Mouse (Mus musculus): ENCODE data around the gene Plekhf1.

Plekhf1 gene

DNA sequence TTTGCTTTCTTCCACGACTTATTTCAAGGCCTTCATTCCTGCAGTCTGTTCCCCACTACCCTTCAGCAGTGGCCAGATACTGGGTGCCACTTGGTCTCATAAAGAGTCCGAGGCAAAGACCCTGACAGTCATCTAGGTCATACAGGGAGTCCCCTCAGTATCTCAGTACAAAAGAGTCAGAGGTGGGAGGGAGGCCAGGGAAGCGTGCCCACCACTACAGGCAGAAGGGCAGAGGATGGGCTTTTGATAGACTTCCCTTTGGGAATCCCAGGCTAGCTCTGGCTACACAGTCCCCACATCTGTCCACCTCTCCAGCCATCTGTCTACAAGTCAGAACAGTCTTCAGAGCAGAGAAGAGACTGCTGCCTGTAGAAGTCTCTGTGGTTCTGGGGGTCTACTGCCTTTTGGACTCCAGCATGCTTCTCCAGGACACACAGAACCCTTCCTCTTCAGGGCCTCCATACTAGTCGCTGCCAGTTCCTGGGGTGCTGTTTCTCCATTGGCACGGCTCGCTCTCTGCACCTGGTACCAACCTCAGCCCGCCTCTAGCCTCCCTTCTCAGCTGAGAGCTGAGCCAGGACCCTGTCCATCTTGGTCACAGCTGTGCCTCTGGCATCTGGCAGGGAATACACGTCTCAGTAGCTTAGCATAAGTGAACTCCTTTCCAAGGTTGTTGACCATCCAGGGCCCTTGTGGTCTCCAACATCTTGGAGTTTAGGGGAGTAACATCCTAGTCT lies 9.0 kb downstream of the Plekhf1 start:
- DNase-seq (ENCODE audit: low read depth) = no peak

DNA sequence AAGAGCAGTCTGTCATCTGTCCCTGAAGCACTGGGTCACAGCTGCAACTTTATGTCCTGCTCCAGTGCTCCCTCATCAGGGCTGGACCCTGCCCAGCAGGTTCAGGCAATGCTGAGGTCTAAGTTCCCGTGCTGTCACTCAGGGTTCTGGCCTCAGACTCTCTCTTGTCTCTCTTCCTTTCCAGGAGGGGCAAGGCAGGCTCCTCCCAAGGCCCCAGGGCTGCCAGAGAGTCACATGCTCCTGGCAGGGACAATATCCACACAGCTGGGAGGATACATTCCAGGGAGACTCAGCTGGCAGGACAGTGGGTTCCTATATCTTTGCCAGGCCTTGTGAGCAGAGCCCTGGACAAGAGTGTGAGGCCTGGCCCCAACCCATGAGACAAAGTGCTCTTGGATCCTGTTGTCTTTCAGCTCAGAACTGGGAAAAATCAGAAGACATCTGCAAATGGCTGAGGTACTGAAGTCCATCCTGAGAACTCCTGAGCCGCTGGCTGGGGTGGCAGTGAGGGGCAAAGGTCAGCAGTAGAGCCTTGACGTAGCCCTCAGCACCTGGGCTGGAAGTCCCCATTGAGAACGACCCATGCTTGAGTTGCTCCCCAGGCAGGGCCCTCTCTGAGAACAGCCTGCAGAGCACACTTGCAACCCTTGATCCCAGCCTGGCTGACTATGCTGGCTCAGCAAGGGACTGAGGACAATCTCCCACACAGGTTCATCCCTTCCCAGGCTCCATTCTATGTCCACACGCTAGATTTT lies 10.2 kb downstream of the Plekhf1 start:
- DNase-seq (ENCODE audit: low read depth) = no peak

DNA sequence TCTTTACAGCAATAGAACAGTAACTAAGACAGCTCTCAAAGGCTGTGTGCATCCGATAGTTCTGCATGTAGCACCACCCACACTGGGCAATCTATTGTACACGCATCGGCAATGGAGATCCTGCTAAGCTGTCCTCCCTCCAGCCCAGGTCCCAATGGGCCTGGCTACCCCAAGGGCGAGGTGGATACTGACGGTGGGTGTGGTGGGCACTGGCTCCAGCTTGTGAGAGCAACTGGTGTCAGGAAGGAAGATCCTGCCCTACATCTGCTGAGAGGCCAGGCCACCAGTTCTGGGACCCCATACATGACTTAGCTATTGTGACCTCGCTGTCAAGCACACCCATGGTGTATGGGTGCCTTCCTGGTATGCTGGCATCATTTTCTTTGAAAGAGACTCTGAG lies 12.1 kb downstream of the Plekhf1 start:
- no peak for DNase-seq (ENCODE audit: low read depth)

DNA sequence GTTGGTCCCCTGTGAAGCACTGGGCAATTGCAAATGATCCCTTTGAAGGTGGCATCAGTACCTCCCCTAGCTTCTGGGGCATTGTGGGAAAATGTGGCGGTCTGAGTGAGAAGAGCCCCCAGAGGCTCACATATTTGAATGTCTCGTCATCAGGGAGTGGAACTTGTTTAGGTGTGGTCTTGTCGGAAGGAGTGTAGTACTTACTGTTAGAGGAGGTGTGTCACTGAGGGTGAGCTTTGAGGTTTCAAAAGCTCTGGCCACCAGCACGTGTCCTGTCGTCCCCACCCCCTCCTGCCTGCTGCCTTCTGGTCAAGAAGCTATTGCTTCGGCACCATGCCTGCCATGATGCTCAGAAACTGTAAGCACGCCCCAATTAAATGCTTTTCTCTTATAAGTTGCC lies 12.5 kb downstream of the Plekhf1 start:
- DNase-seq (ENCODE audit: low read depth) = no peak

DNA sequence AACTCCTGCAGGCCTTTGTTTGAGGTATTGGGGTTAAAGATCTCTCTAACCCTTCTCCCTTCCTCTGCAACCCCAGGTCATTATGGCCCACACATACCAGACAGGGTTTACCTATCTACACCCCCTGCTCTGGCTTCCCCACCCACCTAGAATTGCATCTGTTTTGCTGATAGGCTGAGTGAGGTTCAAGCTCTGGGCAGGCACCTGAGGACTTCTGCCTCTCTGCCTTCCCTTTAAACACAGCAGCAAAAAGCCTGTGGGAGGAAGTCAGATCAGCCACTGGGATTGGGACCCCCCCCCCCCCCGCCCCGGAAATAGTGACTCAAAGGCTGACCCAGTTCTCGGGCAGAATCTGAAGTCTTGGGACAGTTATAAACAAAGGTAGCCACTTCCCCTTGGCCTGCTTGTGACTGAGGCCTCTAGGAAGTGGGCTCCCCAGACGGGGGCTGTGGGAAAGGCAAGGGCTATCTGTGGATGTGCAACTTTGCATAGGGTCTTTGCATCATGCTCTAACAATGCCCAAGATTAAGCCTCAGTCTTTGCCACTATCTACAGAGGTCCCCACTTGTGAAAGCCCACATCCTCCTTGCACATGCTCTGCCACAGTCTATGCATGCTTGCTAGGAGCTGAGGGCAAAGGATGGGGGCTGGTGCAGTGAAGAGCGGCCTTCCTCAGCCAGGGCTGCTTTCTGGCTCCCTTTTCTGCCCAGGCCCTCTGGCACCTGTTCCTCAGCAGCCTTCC lies 13.2 kb downstream of the Plekhf1 start:
- DNase-seq (ENCODE audit: low read depth) = no peak

DNA sequence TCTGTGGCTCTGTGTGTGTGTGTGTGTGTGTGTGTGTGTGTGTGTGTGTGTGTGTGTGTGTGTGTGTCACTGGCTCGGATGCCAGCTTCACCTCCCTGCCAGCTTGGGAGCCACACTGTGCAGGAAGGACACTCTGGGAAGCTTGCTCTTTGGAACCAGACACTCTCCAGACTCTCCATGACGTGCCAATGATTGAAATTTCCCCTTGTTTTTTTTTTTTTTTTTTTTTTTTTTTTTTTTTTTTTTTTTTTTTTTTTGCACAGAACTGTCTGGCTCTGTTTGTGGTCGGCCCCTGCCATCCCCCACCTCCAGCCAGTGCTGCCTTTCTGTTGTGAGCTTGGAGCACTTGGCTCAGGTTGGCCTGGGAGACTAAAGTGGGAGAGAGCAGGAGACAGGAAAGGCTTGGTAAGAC lies 15.2 kb downstream of the Plekhf1 start:
- DNase-seq (ENCODE audit: low read depth) = no peak

- no peak for DNase-seq (ENCODE audit: low read depth)
Observed at GRCm38 (mm10) chr7:38209478-38210152, 18.2 kb downstream of the Plekhf1 start.

DNA sequence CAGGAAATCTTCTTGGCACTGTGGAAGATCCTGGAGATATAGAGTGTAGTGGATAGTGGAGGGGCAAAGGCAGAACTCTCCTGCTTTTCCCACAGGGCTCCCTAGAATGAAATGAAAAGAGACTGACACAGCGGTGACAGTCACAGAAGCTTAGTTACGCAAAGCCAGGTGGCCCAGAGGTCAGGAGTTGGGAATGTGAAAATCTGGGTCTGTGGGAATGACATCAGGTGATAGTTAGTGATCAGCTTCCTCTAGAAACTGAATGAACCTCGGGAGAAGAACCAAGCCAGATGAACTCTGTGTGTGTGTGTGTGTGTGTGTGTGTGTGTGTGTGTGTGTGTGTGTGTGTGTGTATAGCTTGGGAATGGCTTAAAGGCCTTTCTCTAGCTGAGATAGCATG lies 18.8 kb downstream of the Plekhf1 start:
- DNase-seq (ENCODE audit: low read depth) = no peak

GRCm38 (mm10) chr7:38206564-38206963 lies 21.3 kb downstream of the Plekhf1 start:
- no peak for DNase-seq (ENCODE audit: low read depth)

DNA sequence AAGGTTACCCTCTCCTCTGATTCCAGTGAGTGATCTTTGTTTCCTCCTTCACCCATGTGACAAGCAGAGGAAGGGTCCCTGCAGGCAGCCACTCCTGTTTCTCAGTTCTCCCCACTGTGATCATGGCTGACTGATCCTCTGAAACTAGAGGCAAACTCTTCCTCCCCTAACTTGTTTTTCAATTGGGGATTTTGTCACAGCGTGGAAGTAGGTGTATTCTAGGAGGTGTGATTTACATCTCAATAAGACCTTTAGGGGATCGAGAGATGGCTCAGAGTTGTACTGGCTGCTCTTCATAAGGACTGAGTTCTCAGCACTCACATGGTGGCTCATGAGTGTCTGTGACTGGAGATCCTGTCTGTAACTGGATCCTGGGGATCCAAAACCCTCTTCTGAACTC lies 22.0 kb downstream of the Plekhf1 start:
- no peak for DNase-seq (ENCODE audit: low read depth)

DNA sequence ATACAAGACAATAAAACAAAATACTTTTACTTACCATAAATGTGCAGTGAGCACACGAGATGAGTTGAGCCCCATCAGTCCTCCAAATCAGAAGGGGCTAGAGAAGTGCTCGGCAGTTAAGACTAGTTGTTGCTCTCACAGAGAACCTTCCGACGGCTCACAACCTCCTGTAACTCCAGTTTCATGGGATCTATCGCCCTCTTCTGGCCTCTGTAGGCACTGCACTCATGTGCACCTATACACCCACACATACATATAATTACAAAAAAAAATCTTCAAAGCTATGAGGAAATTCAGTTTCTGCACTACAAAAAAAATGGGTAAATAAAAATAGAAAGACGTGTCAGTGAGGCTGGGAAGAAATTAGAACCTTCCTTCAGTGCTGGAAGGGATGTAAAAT lies 23.5 kb downstream of the Plekhf1 start:
- no peak for DNase-seq (ENCODE audit: low read depth)

- no peak for DNase-seq (ENCODE audit: low read depth)
Observed at GRCm38 (mm10) chr7:38201290-38201658, 26.5 kb downstream of the Plekhf1 start.

- peak; percentile 59 for DNase-seq (ENCODE audit: low read depth)
Observed at GRCm38 (mm10) chr7:38200606-38201289, 27.1 kb downstream of the Plekhf1 start.

DNA sequence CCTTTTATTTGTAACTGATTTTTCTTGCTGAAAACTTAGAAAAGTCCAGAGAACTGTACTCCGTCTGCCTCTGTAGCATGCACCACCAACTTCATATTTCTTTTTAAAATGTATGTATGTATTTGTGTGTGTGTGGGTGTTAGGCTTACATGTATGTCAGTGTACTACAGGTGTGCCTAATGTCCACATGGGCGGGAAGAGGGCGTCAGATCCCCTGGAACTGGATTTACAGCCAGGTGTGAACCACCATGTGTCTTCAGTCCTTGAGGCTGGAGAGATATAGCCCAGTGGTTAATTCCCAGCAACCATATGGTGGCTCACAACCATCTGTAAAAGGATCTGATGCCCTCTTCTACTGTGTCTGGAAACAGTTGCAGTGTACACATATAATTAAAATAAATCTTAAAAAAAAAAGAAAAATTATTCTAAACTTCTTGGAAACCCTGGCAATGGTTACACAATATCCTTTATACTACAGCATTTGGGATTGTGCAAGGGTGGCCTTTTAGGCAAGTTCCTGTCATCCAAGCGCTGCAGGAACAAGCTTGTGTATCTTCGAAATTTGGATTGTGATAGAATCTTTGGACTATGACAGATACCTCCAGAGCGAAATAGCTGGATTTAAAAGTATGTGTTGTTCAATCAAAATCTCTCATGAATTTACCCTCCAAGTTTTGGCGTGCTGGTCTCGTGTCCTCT lies 27.8 kb downstream of the Plekhf1 start:
- DNase-seq (ENCODE audit: low read depth) = no peak

DNA sequence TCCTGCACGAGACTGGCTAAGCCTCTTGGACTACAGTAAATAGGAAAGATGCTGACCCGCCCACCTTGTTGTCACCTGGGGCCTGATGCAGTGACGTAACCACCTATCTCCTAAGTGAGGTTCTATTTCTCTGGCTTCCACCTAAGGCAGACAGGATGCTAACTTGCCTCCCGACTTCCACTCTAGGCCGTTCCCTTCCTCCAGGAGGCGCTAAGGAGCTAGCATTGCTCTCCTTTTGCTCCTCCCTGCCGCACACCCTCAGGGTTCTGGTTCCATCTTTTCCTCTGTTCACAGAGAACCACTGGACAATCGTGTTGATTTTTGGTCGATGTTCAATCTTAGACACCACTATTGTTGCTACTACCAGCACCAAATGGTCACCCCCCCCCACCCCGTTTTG lies 36.2 kb downstream of the Plekhf1 start:
- no peak for DNase-seq (ENCODE audit: low read depth)

GRCm38 (mm10) chr7:38191146-38191545 lies 36.7 kb downstream of the Plekhf1 start:
- DNase-seq (ENCODE audit: low read depth) = no peak

GRCm38 (mm10) chr7:38190056-38190835 lies 37.6 kb downstream of the Plekhf1 start:
- DNase-seq (ENCODE audit: low read depth) = no peak

DNA sequence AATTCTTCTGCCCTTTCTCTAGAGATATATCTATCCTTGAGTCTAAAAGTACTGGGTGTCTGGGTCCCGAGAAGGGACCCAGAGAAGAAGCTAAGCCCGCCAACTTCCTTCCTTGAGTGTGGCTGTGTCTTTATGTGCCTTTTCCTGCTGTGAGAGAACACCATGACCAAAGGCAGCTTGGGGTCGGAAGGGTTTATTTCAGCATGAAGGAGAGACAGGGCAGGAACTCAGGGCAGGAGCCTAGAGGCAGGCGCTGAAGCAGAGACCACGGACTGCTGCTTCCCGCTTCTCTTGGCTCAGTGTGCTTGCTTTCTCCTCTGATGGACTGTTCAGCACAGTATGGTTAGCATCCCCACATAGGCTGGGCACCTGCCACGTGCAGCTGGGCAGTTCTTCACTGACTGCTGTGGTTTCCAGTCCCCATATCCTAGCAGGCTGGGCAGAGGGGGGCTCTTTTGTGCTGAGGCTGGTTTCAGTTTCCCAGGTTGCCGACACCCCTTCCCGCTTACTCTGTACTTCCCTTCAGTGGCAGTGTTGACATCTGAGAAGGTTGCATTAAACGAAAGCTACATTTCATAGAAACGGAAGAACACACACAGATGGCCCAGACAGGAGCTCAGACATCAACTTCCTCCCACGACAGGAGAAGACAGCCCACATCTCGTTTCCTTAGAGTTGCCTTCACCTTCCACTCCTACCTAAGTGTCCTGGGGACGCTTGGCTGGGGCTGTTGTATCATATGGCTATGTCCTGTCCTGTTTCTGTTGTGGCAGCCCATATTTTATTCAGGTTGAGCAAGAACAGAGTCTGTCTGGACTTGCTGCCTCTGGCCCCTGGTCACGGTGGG lies 38.5 kb downstream of the Plekhf1 start:
- no peak for DNase-seq (ENCODE audit: low read depth)

GRCm38 (mm10) chr7:38188281-38189075 lies 39.3 kb downstream of the Plekhf1 start:
- DNase-seq (ENCODE audit: low read depth) = no peak

Measured in c-Kit-positive CD71-positive TER-119-negative erythroid progenitor cells, embryonic 14.5 days (primary cell).